Mouse (Mus musculus): ENCODE measurements around the gene Ncan.

The Ncan gene

DNA sequence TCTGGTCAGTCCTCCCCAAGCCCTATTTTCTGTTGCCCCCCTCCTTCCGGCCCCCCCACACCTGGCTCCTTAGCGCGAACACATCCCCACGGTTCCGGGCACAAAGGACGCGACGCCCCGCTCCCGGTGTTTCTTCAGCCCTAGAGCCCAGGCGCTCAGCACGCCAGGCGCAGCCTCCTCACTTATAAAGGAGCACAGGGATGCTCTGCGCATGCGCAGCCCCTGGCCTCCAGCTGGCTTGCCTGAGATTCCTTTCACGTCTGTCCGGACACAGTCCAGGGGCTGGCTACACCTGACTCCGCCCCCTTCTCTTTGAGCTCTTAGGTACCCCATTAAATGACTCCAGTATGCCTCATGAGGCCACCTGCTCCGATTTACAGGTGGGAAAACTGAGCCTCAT is at the start of gene Ncan:
Ncan (minus strand) TSS at position 207 of the 400 bp plus-strand sequence.
- DNase-seq, result peak; percentile 45

DNA sequence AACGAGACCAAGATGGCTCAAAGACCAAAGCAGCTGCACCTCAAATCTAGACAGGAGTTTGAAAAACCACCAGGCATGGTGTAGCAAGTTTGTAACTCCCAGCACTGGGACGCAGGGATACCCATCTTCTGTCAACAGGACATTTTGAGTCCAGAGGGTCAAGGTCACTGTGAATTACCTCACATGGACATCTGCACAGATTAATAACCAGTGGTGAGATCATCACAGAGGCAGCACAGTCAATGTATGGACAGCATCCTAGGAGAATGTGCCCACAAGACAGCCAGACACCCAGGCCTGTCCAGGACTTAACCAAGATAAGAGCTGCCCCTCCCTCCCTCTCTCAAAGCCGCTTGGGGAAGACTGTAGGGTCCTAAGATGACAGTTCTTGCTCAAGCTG is 49.4 kb upstream of the Ncan start:
- no peak for DNase-seq

GRCm38 (mm10) chr8:70166504-70167110 is 45.9 kb upstream of the Ncan start:
- DNase-seq, result peak; percentile 89

DNA sequence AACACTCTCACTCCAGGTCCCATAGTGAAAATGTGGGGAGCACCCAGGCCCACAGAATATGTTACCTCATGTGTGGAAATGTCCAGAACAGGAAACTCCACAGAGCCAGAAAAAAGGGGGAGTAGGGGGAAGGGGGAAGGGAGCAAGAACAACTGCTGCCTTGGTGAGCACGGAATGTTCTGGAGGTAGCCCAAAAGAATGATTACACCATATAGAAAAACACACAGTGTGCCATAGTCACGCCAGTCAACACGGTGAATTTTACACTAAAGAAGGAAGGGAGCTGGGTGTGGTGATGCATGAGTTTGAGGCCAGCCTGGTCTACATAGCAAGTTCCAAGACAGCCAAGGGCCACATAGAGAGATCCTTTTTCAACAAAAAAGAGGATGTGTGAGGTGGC is 42.6 kb upstream of the Ncan start:
- DNase-seq, result no peak

- DNase-seq, result peak; percentile 62
Observed at GRCm38 (mm10) chr8:70160015-70160414, 39.3 kb upstream of the Ncan start.

- no peak for DNase-seq
Observed at GRCm38 (mm10) chr8:70159211-70159610, 38.5 kb upstream of the Ncan start.

- peak; percentile 91 for DNase-seq
Observed at GRCm38 (mm10) chr8:70158069-70158853, 37.6 kb upstream of the Ncan start.

- DNase-seq, result no peak
Observed at GRCm38 (mm10) chr8:70157240-70157800, 36.6 kb upstream of the Ncan start.

DNA sequence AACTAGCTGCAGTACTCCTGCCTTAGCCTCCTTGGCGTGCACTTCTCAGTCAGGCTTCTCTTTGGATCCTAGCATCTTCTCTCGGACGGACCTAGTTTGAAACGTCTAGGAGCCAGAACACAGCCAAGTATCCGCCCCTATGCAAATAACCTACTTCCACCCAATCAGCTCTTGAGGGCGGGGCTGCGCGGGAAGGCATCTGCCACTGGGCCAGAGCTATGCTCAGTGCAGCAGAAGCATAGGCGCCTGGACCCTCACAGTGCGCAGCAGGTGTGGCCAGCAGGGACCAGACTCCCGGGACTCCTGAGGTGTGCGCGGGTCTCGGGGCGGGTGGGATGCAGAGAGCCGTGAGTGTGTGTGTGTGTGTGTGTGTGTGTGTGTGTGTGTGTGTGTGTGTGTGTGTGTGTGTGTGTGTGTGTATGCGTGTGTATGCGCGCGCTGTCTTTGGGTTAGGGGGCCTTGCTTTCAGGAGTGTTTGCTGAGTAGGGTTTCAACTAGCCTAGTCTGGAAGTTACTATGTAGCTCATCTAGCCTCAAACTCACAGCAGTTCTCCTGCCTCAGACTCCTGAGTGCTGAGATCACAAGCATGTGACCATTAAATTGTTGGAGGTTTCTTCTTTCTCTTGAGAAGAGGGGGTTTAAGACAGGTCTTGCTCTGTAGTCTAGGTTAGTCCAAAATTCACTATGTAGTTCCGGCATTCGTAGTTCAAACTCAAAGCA is 32.0 kb upstream of the Ncan start:
- DNase-seq, result peak; percentile 88

GRCm38 (mm10) chr8:70150158-70150557 is 29.5 kb upstream of the Ncan start:
- DNase-seq, result no peak

DNA sequence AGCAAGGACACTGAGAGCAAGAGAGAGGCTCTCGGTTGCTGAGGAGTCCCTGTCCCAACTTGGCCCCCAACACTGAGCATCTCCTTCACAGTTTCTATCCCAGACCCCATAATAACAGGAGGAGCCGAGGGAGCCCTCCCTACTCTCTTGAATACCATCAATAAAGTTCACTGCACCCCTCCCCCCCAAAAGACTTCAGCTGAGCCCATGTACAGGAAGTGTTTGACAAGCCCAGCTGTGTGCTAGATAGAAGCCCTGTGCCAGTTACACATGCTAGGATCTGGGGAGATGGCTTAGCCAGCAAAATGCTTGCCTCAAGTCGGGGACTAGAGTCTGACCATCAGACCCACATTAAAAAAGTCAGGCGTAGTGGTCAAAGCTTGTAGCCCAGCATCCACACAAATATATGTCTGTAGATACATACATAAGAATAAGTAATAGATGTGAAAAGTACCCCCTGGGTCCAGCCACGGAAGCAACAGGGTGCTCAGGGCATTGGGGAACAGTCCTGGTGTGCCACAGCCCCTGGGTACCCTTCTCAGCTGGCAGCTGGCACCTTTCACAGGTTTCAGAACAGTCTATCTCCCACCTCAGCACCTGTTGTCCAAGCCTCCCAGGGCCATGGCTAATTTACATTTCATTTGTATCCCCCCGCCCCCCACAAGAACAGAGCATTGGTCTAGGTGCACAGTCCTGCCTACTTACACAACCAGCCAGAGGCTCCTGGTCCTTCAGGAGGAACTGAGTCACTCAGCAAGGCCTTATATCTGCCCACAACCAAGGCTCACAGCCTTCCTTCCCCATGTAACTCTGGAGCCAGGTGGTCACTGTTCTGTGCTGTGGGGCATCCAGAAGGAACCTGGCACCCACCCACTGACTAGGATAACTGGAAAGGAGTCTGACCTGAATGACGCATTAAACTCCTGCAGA is 27.3 kb upstream of the Ncan start:
- DNase-seq, result peak; percentile 75

DNA sequence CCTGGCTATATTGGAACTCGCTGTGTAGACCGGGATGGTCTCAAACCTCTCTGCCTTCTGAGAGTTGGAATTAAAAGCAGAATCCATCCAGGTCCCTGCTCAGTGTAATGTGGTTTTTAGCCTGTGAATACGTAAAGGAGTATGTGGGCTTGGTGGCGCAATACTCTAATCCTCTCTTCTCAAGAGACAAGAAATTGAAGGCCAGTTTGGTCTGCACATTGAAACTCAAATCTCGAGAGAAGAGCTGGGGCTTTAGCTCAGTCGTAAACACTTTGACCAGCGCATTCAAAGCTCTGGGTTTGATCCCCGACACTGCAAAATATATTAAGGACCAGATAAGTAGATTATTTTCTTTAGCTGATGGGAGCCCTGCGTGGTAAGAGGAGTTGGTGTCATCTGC is 19.3 kb upstream of the Ncan start:
- no peak for DNase-seq

DNA sequence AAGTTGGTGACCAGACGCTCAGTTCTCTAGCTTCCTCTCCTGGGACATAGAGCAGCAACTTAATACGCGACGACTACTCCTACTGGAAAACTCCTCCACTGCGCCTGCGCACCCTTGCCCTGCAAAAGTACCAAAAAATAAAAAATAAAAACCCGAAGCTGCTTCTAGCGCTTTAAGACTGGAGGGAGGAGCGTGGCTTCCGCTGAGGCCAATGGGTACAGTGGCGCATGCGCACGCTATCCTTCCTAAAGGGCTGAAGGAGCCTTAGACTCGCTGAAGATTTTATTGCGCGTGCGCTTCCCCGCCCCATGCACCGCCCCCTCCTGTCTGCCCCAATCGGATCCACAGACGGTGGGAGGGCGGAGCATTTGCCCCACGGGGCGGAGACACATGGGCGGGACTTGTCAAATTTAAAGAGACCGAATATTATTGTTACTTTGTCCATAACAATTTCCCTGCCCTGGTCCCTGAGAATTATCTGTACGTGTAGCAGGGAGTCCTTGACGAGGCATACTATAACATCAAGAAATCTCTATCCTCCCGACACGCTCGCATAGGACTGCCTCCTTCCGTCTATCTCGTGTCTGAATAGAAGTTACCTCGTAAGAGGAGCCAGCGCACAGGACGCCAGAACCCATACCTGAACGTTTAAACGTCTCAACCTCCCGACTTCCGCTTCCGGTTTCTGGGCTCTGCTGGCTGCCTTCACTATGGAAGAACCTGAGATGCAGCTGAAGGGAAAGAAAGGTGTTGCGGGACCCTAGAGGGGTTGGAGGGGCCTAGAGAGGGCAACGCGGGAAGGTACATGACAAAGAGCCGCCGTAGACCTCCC is 18.6 kb upstream of the Ncan start, which contains the start of the genes Rfxank, Borcs8 and Mef2b:
Rfxank (minus strand) TSS at position 129 of the 832 bp plus-strand sequence.
Borcs8 (plus strand) TSS at position 474 of the 832 bp plus-strand sequence.
Mef2b (plus strand) TSS at position 686 of the 832 bp plus-strand sequence.
- peak; percentile 100 for DNase-seq

GRCm38 (mm10) chr8:70137890-70138289 is 17.2 kb upstream of the Ncan start:
- DNase-seq, result no peak

DNA sequence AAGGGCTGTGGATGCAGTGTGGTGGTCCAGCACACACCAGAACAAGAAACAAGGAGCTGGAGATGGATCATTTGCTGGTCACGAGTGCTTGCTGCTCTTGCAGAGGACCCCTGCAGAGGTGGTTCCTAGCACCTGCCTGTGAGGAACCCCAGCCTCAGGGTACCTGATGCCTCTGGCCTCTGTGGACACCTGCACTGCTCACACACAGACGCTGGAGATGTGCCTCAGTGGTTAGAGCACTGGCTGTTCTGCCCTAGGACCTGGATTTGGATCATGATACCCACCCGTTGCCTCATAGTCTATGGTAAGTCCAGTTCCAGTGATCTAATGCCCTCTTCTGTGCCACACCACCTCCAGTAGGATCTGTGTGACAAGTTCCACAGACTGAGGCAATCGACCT is 15.9 kb upstream of the Ncan start:
- no peak for DNase-seq

DNA sequence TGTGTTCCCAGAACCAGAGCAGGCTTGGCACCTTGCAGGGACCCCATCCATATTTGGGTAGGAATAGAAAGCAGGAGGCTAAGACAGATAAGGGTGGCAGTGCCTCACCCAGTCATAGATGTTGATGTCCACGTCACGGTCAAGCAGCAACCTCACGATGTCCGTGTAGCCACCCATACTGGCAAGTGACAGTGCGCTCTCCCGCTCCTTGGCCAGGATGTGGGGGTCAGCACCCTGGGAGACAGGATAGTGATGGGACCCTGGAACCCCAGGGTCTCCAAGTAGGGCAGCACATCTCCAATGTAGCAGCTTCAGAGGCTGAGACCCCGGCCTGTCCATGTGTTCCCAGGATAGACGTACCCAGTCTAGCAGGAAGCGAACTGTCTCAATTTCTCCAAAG is 14.3 kb upstream of the Ncan start:
- no peak for DNase-seq

GRCm38 (mm10) chr8:70134086-70134485 is 13.4 kb upstream of the Ncan start:
- DNase-seq, result no peak

- peak; percentile 89 for DNase-seq
Observed at GRCm38 (mm10) chr8:70131166-70131883, 10.7 kb upstream of the Ncan start, which contains the start of gene Nr2c2ap. TSS of gene Nr2c2ap (plus strand) at chr8:70131333.

DNA sequence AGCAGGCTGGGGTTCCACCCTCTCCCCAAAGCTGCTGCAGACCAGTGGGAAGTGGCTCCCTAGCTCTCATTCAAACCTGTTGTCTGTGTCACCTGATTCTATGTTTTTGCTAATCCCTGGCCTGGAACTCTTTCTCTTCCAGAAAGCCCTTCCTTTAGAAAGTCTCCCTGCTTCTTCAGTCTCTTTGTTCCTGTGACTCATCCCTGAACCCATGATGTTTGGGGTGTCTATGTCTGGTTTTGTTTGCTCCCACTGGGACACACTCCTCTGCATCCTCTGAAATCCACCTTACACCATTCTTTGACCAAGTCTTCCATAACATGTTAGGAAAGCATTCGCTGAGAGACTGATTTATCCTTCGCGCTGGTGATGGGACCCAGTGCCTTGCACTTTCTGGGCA is 9.4 kb upstream of the Ncan start:
- no peak for DNase-seq

DNA sequence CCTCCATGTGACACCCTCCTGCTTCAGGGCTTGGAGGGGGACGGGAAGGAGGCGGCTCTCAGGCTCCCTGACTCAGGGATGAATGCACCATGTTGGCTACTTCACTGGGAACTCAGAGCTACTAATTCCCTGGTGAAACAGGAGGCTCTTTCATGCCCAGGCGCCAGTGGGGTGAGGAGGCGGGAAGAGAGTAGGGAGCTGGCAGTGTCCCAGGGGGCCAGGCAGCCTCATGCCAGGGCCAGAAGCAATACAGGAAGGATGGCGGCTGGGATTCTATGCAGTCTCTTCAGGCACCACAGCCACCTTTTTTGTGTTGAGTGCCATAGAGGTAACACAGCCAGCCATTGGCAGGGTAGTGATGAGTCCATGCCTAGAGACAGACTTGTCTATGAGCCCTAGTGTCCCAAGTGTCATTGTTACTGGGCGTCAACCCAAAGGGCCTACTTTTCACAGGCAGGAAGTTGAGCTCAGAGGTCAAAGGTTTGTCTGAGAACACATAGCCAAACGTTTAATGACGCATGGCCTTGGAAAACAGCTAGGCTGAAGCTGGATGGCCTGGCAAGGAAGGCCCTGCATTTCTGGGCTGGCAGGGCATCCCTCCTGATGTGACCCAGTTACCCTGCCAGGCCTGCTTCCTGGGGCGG is 8.8 kb upstream of the Ncan start:
- no peak for DNase-seq
